Mouse (Mus musculus): ENCODE data around the gene Flt3l.

GRCm38 (mm10) chr7:45169495-45169894 is 33.3 kb upstream of the Flt3l start:
- TF ChIP-seq CTCF (IDR thresholded peaks at IDR 0.05; ENCODE audit: low read depth) (no peak), EP300 (IDR thresholded peaks at IDR 0.05; ENCODE audit: low read depth) (no peak)

Measured in liver, postnatal 0 days (tissue).